Mouse (Mus musculus): ENCODE measurements around the gene Pih1d2.
A peak's percentile ranks its signal among the peaks of the same experiment; 100 is the strongest.
"Not testable (repeated sequence)": the region's sequence is repeated elsewhere in the genome, so short reads cannot be mapped to it uniquely, and the experiment has no call there.

The Pih1d2 gene

GRCm38 (mm10) chr9:50617794-50618330 lies 741 bp downstream of the Pih1d2 start:
- DNase-seq (ENCODE audit: extremely low read depth, low read depth, low spot score) = no peak

- not testable (repeated sequence) for DNase-seq (ENCODE audit: extremely low read depth, low read depth, low spot score)
Measured at GRCm38 (mm10) chr9:50630903-50631302, 13.8 kb downstream of the Pih1d2 start.

GRCm38 (mm10) chr9:50632016-50632688 lies 15.0 kb downstream of the Pih1d2 start:
- no peak for DNase-seq (ENCODE audit: extremely low read depth, low read depth, low spot score)

DNA sequence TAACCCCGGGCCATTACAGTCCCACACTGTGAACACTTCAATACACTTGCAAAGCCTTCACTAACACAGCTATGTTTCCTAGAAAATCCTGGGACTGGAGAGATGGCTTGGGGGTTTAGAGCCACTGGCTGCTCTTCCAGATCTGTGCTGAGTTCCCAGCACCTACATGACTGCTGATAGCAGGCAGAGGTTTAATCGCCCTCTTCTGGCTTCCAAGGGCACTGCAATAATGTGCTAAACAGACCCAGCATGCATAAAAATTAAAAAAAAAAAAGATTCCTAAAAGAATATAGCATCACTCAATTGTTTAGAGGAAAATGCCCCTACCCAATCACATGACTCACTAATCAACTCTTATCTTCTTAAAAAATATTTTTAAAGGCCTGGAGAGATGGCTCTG lies 15.9 kb downstream of the Pih1d2 start:
- no peak for DNase-seq (ENCODE audit: extremely low read depth, low read depth, low spot score)

- no peak for DNase-seq (ENCODE audit: extremely low read depth, low read depth, low spot score)
Measured at GRCm38 (mm10) chr9:50634270-50634669, 17.1 kb downstream of the Pih1d2 start.

- DNase-seq (ENCODE audit: extremely low read depth, low read depth, low spot score) = no peak
Measured at GRCm38 (mm10) chr9:50646826-50647370, 29.8 kb downstream of the Pih1d2 start.

DNA sequence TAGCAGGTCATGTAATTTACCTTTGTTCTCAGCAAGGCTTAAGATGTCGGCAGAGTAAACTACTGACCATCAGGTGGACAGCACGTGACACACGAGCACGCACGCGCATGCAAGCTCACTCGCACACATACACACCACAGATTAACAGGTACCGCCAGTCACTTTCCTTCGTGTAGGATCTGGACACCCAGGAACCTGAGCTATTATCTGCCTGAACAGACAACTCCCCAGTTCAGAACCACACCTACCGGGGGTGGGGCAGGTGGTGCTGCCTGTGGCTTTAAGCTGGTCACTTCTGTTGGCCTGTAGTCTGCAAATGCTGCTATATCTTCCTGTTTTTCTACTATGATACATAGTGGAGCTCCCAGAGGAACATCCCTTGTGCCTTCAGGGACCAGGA lies 33.4 kb downstream of the Pih1d2 start:
- no peak for DNase-seq (ENCODE audit: extremely low read depth, low read depth, low spot score)

GRCm38 (mm10) chr9:50658391-50658790 lies 41.3 kb downstream of the Pih1d2 start:
- no peak for DNase-seq (ENCODE audit: extremely low read depth, low read depth, low spot score)

GRCm38 (mm10) chr9:50658941-50659388 lies 41.8 kb downstream of the Pih1d2 start:
- DNase-seq (ENCODE audit: extremely low read depth, low read depth, low spot score) = no peak

DNA sequence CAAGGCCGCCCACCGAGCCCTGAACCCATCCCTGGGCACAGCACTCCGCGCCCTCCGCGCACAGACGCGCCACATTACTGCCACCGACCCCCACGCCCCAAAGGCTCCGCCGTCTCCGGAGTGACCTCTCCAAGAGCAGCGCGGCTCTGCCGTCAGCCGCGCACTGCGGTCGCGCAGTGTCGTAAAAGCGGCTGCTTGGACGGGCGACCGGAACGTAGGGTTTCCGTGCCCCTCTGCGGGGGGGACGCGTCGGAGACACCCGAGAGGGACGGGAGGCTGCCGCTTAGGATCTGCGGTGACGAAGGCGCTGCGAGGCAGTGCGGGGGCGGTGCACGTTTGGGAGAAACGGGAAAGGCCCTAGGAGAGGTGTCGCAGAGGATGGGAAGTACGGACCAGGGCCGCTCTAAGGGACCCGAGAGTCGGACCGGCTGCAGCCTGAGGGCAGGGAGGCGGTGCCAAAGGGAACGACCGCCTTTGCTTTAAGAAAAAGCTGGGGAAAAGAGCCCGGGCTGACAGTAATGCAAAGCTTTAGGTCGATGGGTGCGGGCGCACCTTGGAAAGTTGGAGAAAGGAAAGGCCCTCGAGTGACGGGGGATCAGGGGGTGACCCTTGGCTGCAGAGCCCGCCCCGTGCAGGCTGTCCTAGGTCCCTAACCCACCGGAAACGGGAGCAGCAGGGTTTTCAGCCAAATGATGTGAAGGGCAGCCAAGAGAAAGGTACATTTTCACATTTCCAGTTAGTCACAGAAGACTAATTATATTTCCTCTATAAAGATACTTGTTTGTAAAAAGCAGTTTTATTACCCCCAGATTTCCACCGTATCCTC lies 42.5 kb downstream of the Pih1d2 start, which contains the start of gene Dlat:
Dlat (minus strand) TSS at position 389 of the 826 bp plus-strand sequence.
- no peak for DNase-seq (ENCODE audit: extremely low read depth, low read depth, low spot score)

DNA sequence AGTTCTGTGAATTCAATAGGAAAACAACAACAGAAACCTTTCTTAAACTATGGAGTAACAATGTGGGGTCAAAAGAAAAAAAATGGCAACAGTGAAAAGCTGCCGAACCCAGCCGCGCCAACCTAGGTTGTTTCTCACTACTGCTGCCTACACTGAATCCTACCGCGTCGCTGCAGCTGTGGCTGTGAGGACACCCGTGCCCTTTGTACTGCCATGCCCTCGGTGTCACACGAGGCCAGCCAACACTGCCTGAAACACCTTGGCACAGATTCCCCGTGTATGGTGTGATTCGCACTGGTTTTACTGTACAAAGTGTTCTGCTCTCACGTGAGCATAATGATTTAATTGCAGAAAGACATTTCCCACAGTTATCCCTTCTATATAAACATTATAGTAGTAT lies 43.3 kb downstream of the Pih1d2 start:
- peak; percentile 63 for DNase-seq (ENCODE audit: extremely low read depth, low read depth, low spot score)

- DNase-seq (ENCODE audit: extremely low read depth, low read depth, low spot score) = no peak
Measured at GRCm38 (mm10) chr9:50664826-50665225, 47.7 kb downstream of the Pih1d2 start.

DNA sequence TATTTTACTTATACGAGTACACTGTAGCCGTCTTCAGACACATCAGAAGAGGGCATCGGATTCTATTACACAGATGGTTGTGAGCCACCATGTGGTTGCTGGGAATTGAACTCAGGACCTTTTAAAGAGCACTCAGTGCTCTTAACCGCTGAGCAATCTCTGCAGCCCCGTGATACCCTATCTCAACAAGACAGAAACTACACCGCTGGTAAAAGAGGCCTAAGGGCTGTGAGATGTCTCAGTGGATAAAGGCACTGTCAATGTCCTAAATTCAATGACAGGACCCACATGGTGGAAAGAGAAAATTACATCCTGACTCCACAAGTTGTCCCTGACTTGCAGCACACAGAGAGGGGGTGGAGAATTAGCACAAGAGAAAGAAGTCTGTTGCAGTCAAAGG lies 49.3 kb downstream of the Pih1d2 start:
- DNase-seq (ENCODE audit: extremely low read depth, low read depth, low spot score) = no peak

GRCm38 (mm10) chr9:50667579-50668498 lies 50.7 kb downstream of the Pih1d2 start:
- DNase-seq (ENCODE audit: extremely low read depth, low read depth, low spot score) = no peak

DNA sequence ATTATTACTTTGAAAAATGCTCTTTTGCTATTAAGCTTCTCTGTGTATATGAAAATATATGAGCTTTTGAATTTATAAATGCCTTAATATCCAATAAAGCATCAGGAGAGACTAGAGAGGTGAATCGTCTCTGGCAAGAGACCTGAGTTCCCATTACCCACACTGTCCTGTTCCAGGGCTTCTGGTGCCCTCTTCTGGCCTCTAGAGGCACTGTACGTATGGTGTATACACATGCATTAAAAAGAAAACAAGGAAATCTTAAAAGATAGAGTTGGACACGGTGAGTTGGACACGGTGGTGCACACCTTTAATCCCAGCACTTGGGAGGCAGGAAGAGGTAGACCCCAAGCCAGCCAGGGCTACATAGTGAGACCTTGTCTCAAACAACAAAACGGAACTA lies 53.6 kb downstream of the Pih1d2 start:
- no peak for DNase-seq (ENCODE audit: extremely low read depth, low read depth, low spot score)

All from fat pad, adult 2 months (tissue).